Mouse (Mus musculus) stomach, postnatal 0 days (tissue): ENCODE measurements around the gene Hspa1a. TPM values are rescaled to one million over a fixed set of nuclear protein-coding genes. Genes with fewer than 3 reads are reported as not detected.
"Not testable (repeated sequence)": the region's sequence is repeated elsewhere in the genome, so short reads cannot be mapped to it uniquely, and the experiment has no call there.

ENCODE experiments used
- ATAC-seq: fragments of 200-750 bp; cut with Nextera tagmentation; 2 replicates; pipeline ENCODE4 v1.8.0; 2017; ENCODE audit not compliant: low FRiP score, low TSS enrichment
- DNase-seq: peaks from one replicate; pipeline ENCODE4 v3.0.0-alpha.2; 2016; ENCODE audit warnings: low spot score
- H3K27ac ChIP-seq: fragments of 300-500 bp; sonication (generic); replicated peaks from 2 replicates; pipeline ENCODE4 v1.5.1; 2014; ENCODE audit warnings: mild to moderate bottlenecking, control low read depth
- H3K27me3 ChIP-seq: fragments of 300-500 bp; sonication (generic); 2 replicates; pipeline ENCODE4 v1.6.1; 2014; ENCODE audit warnings: low read length; ENCODE audit not compliant: control insufficient read depth, insufficient read depth
- H3K36me3 ChIP-seq: fragments of 300-500 bp; sonication (generic); 2 replicates; pipeline ENCODE4 v1.6.1; 2014; ENCODE audit warnings: low read length, mixed read lengths; ENCODE audit not compliant: control insufficient read depth, insufficient read depth
- H3K4me1 ChIP-seq: fragments of 300-500 bp; sonication (generic); replicated peaks from 2 replicates; pipeline ENCODE4 v1.6.1; 2014; ENCODE audit warnings: antibody characterized with exemption; ENCODE audit not compliant: control insufficient read depth, insufficient read depth
- H3K4me2 ChIP-seq: fragments of 300-500 bp; sonication (generic); replicated peaks from 2 replicates; pipeline ENCODE4 v1.6.1; 2014; ENCODE audit warnings: low read depth, mild to moderate bottlenecking, control low read depth, moderate library complexity
- H3K4me3 ChIP-seq: fragments of 300-500 bp; sonication (generic); 2 replicates; pipeline ENCODE4 v1.5.1; 2014; ENCODE audit warnings: low read depth, low read length, control low read depth
- H3K9ac ChIP-seq: fragments of 300-500 bp; sonication (generic); 2 replicates; pipeline ENCODE4 v1.6.1; 2014; ENCODE audit warnings: mild to moderate bottlenecking, low read length, control low read depth, mixed read lengths
- H3K9me3 ChIP-seq: fragments of 300-500 bp; sonication (generic); 2 replicates; pipeline ENCODE4 v1.6.1; 2016; ENCODE audit warnings: low read length; ENCODE audit not compliant: control insufficient read depth
- CTCF ChIP-seq: IDR thresholded peaks from 2 replicates; pipeline ENCODE4 v1.5.1; 2016; ENCODE audit warnings: antibody characterized with exemption, low read depth, mild to moderate bottlenecking, moderate library complexity
- EP300 ChIP-seq: optimal IDR thresholded peaks from 2 replicates; pipeline ENCODE3; 2016; ENCODE audit warnings: antibody characterized with exemption
- WGBS: fragments of 180-500 bp; shearing (Covaris S2); extraction: QIAGEN DNeasy Blood & Tissue Kit; methylation state at CpG from one replicate; pipeline ENCODE4 v1.1.7; 2014; 5-methylcytosine and 5-hydroxymethylcytosine counted together
- polyA plus RNA-seq: library from polyadenylated mRNA; unstranded; fragments of >200 nt; fragmentation: Nextera tagmentation; extraction: Ambion mirVana; gene quantifications from 2 replicates; pipeline ENCODE4 v1.2.1, GENCODE M21; 2015

Gene Hspa1a
- polyA plus RNA-seq, 1 experiment from 2014 or later = 24.1 TPM

DNA sequence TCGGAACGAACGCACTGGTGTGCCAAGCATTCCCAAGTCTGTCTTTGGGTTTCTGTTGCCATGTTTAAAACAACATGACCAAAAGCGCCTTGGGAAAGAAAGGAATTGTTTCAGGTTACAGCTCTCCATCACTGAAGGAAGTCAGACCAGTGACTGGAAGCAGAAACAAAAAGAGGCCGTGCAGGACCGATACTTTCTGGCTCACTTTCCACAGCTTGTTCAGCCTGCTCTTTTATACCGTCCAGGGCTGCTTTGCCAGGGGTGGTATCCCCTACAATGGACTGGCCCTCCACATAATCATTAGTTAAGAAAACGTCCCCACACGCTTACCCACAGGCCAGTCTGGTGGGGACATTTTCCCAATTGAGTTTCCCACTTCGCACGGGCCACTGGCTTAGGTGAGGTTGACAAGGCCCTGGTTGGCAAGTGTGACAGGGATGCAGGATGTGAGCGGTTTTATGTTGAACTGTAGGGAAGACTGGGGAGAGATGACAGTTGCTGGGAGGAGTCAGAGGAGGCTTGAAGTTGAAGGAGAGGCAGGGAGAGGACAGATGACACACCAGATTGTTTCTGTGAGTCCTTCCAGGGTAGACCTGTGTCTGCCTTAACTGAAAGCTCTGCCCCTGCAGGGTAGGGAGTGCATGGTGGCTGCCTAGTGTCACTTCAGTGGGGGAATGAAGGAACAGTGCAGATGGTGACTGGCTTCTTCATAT is 30.4 kb upstream of the Hspa1a start:
- peak overlapping the region; percentile 99 for H3K4me2 ChIP-seq
- H3K27me3 ChIP-seq = no peaks in the 10 kb centered on the region
- ATAC-seq (no peak), DNase-seq (peak; percentile 23)
- H3K36me3 ChIP-seq = peaks cover 12% of the 10 kb centered on the region
- no peak for TF ChIP-seq EP300
- no peak for TF ChIP-seq CTCF
- peak overlapping the region; percentile 50 for H3K9ac ChIP-seq
- H3K4me1 ChIP-seq = peaks cover 9% of the 10 kb centered on the region
- peak overlapping the region; percentile 76 for H3K4me3 ChIP-seq
- peak overlapping the region; percentile 78 for H3K27ac ChIP-seq
- no peaks in the 10 kb centered on the region for H3K9me3 ChIP-seq
- WGBS = 6% methylated on average over 12 of the region's 12 CpGs

DNA sequence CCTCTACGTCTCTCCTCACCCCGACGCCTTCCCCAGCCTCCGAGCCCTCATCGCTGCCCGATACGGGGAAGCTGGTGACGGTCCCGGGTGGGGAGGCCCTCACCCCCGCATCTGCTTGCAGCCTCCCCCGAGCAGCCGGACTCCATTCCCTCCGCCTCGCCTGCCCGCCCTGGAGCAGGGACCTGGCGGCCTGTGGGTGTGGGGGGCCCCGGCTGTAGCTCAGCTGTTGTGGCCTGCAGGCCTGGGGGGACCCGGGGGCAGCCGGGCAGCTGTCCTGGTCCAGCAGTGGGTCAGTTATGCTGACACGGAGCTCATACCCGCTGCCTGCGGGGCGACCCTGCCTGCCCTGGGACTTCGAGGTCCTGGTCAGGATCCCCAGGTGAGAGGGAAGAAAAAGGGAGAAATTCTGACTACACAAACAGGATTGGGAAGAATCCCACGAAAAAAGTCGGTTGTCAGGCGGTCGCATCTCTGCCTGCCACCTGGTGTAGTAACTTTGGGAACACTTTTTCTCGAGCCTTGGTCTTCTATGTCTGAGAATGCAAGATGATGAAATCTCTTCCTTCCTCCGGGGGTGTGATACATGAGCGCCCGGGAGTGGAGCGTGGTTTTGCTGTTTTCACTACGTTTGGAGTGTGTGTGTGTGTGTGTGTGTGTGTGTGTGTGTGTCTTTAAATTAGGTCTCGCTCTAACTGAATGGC is 29.6 kb upstream of the Hspa1a start:
- TF ChIP-seq CTCF (no peak), EP300 (no peak)
- ATAC-seq = no peak; the same call in 1 of the 2 replicates
- Histone ChIP-seq H3K9me3 (no peaks in the 10 kb centered on the region), H3K9ac (peak overlapping the region; percentile 87), H3K27me3 (no peaks in the 10 kb centered on the region), H3K27ac (peak overlapping the region; percentile 98), H3K4me3 (peak overlapping the region; percentile 76), H3K4me2 (peak overlapping the region; percentile 99), H3K36me3 (peaks cover 12% of the 10 kb centered on the region), H3K4me1 (peaks cover 9% of the 10 kb centered on the region)
- peak; percentile 46 for DNase-seq
- WGBS = under 1% methylated on average over 35 of the region's 35 CpGs

DNA sequence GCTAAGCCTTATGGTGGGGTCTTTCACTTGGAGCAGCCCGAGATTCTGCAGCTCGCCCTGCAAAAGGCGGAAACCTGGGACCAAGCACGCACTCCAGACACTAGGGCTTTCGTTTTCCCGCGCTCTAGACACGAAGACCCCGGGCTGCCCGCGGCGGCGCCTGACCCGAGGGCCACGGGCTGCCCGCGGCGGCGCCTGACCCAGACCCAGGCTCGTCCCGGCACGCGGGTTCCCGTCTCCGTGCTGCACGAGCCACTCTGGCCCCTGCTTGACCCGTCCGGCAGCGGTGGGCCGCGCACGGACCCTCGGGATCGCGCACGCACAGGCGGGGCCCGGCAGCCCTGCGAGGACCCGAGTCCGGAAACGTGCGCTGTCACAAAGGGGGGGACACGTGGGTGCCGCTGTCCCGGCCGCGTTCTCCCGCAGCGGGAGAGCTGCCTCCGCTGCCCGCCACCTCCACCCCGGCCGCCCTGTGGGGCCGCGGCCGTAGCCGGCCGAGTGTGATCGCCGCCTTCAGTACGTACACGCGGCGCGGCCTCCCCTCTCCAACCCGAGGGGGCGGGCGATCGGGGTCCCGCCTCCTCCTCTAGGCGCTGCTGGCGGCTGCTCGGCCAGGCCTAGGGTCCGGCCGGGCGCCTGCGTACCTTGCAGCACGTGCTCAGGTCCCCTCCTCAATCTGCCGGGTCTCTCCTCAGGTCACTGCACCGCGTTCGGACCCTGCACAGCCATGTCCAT is 28.9 kb upstream of the Hspa1a start, which contains the start of gene Vars:
TSS of gene Vars (plus strand) at position 271 of the 735 bp plus-strand sequence.
- H3K4me1 ChIP-seq = peaks cover 9% of the 10 kb centered on the region
- WGBS = under 1% methylated on average over 68 of the region's 83 CpGs
- H3K9me3 ChIP-seq = no peaks in the 10 kb centered on the region
- peak within 1 kb of the TSS; percentile 87 for H3K9ac ChIP-seq
- H3K27me3 ChIP-seq = no peaks in the 10 kb centered on the region
- TF ChIP-seq CTCF (peak; percentile 21), EP300 (no peak)
- peak within 1 kb of the TSS; percentile 76 for H3K4me3 ChIP-seq
- peak within 1 kb of the TSS; percentile 99 for H3K4me2 ChIP-seq
- H3K27ac ChIP-seq = peak within 1 kb of the TSS; percentile 98
- DNase-seq (peak; percentile 90), ATAC-seq (peak; percentile 86)
- H3K36me3 ChIP-seq = peaks cover 12% of the 10 kb centered on the region

DNA sequence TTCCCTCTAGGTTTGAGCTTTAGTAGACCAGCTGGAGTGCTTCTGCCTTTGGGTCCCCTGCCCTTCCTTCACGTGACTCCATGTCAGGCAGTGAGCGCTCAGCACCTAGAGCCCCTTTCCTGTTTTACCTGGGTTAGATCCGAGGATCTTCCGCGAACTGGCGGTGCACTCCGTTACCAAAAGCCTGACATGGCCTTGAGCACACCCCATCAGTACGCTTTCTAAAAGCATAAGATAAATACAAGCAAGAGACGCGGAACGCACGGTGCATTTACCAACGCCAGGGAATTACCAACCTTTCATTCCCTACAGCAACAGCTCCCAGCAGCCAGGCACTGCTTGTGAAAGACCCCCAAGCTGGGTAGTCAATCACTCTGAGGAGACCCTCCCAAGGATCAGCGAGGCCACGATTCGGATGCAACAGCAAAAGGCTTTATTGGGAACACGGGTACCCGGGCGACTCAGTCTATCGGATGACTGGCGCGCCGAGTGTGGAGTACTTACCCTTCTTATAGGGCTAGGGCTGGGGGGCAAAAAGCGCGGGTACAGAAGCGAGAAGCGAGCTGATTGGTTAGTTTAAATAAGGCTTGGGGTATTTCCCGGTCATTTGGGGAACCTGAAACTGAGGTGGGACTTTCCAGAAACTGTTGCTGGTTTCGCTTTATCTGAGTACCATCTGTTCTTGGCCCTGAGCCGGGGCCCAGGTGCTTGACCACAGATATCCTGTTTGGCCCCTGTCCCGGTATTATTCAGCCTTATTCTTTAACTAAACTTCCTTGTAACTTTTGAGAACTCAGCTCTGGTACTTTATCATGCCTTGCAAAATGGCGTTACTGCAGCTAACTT is 28.1 kb upstream of the Hspa1a start:
- H3K27me3 ChIP-seq, H3K4me1 ChIP-seq, ATAC-seq, H3K36me3 ChIP-seq, H3K9me3 ChIP-seq: not testable (repeated sequence)
- peak; percentile 44 for DNase-seq
- Histone ChIP-seq H3K4me3 (peak overlapping the region; percentile 76), H3K27ac (peak overlapping the region; percentile 98), H3K9ac (peak overlapping the region; percentile 87), H3K4me2 (peak overlapping the region; percentile 99)
- WGBS = 10% methylated on average over 28 of the region's 32 CpGs
